Mouse (Mus musculus) splenic B cell, adult 2 months (primary cell): Measurements from ENCODE around the gene Sema7a.

Experiments used
- DNase-seq: peaks from one replicate; pipeline ENCODE4 v3.0.0-alpha.2; 2011; ENCODE audit warnings: low read depth, low spot score
- H3K27me3 ChIP-seq: 2 replicates; pipeline ENCODE4 v1.6.1; 2012; ENCODE audit warnings: mild to moderate bottlenecking, low read length, moderate library complexity, mixed read lengths; ENCODE audit not compliant: control insufficient read depth, poor library complexity, insufficient read depth, severe bottlenecking
- H3K36me3 ChIP-seq: 2 replicates; pipeline ENCODE4 v1.6.1; 2012; ENCODE audit warnings: mild to moderate bottlenecking, low read length, moderate library complexity, mixed read lengths; ENCODE audit not compliant: control insufficient read depth, poor library complexity, insufficient read depth, severe bottlenecking

Sema7a gene

GRCm38 (mm10) chr9:57997511-57998031, 57.7 kb downstream of the Sema7a start:
- Histone ChIP-seq H3K27me3 (no peaks in the 10 kb centered on the region), H3K36me3 (no peaks in the 10 kb centered on the region)
- DNase-seq: no peak

- Histone ChIP-seq H3K36me3 (no peaks in the 10 kb centered on the region), H3K27me3 (no peaks in the 10 kb centered on the region)
- DNase-seq: peak; percentile 89
These were observed 58.2 kb downstream of the Sema7a start for GRCm38 (mm10) chr9:57998032-57998659.

GRCm38 (mm10) chr9:57998685-57999084, 58.8 kb downstream of the Sema7a start:
- no peaks in the 10 kb centered on the region for H3K27me3 ChIP-seq
- DNase-seq: no peak

GRCm38 (mm10) chr9:57999676-58000075, 59.8 kb downstream of the Sema7a start:
- no peak for DNase-seq
- Histone ChIP-seq H3K36me3 (no peaks in the 10 kb centered on the region), H3K27me3 (no peaks in the 10 kb centered on the region)

More at GRCm38 (mm10) chr9:57998685-57999084, 58.8 kb downstream of the Sema7a start:
- H3K36me3 ChIP-seq: no peaks in the 10 kb centered on the region

- H3K36me3 ChIP-seq: no peaks in the 10 kb centered on the region
- no peak for DNase-seq
- no peaks in the 10 kb centered on the region for H3K27me3 ChIP-seq
These were observed 63.4 kb downstream of the Sema7a start for GRCm38 (mm10) chr9:58003272-58003671.

- DNase-seq: peak; percentile 42
- H3K36me3 ChIP-seq: no peaks in the 10 kb centered on the region
- no peaks in the 10 kb centered on the region for H3K27me3 ChIP-seq
These were observed 66.0 kb downstream of the Sema7a start, which contains the start of gene Cyp11a1 for GRCm38 (mm10) chr9:58005753-58006461. Gene Cyp11a1 (plus strand): TSS chr9:58006411.

- no peak for DNase-seq
- no peaks in the 10 kb centered on the region for H3K27me3 ChIP-seq
- no peaks in the 10 kb centered on the region for H3K36me3 ChIP-seq
These were observed 68.6 kb downstream of the Sema7a start for GRCm38 (mm10) chr9:58008336-58009014.

- no peaks in the 10 kb centered on the region for H3K27me3 ChIP-seq
- H3K36me3 ChIP-seq: no peaks in the 10 kb centered on the region
- no peak for DNase-seq
These were observed 69.1 kb downstream of the Sema7a start for GRCm38 (mm10) chr9:58009015-58009362.

GRCm38 (mm10) chr9:58009588-58009987, 69.7 kb downstream of the Sema7a start:
- H3K36me3 ChIP-seq: no peaks in the 10 kb centered on the region
- no peaks in the 10 kb centered on the region for H3K27me3 ChIP-seq
- DNase-seq: peak; percentile 34

- H3K27me3 ChIP-seq: no peaks in the 10 kb centered on the region
- no peak for DNase-seq
- no peaks in the 10 kb centered on the region for H3K36me3 ChIP-seq
These were observed 71.1 kb downstream of the Sema7a start for GRCm38 (mm10) chr9:58011027-58011426.

- Histone ChIP-seq H3K36me3 (no peaks in the 10 kb centered on the region), H3K27me3 (no peaks in the 10 kb centered on the region)
- DNase-seq: no peak
These were observed 71.6 kb downstream of the Sema7a start for GRCm38 (mm10) chr9:58011552-58011951.
